ENCODE assay signal across 10 mouse cellular contexts in genomic region chr2:79646237-79646688, GRCm38 (mm10). TPM values are rescaled to one million over a fixed set of nuclear protein-coding genes. Genes with fewer than 3 reads are reported as not detected.
DNase-seq lines count a peak whose midpoint lies in the region; ATAC-seq and TF ChIP-seq lines count a peak whose summit lies in the region.
"Had no signal": no experiment of that assay in that cellular context is flagged by ENCODE, and none has a peak within 500 bp of the region (broad histone marks: within the 10 kb centered on the region; RNA-seq: fewer than 3 reads in every experiment).

No protein-coding gene starts in this region.

- intact Hi-C loops in heart, postnatal 25 days (cut with DNase I): loop anchor here (1.0 to 10.0 kb wide), 2 partner anchors 129 to 134 kb away; no protein-coding TSS in a partner anchor

- 40% methylated on average over 4 of the region's 4 CpGs for WGBS in heart, embryonic 16.5 days

- DNase-seq in heart, adult 8-10 months (ENCODE audit: low spot score): peak; percentile 83
- DNase-seq in heart, postnatal 25 days (ENCODE audit: low spot score): no peak
- DNase-seq in cerebellum, adult 11 months: peak; percentile 48
- peak; percentile 66 for DNase-seq in layer of hippocampus, adult 9-10 months (ENCODE audit: low spot score)
- DNase-seq in lung, postnatal 25 days (ENCODE audit: low spot score): peak; percentile 74
- peak; percentile 78 for DNase-seq in splenic B cell, adult 2 months (ENCODE audit: low read depth, low spot score)

- 0 out of 2 replicates have a peak, but pooled peaks have one; percentile 14 for ATAC-seq in heart, embryonic 16.5 days (replicated peaks; ENCODE audit: extremely low read depth, insufficient read depth, low FRiP score)

- H3K4me3 ChIP-seq in ES-Bruce4 (ENCODE audit: low read depth, low read length): no peak overlapping the region
- H3K4me3 ChIP-seq in heart, embryonic 16.5 days (ENCODE audit: low read length): no peak overlapping the region
- H3K4me3 ChIP-seq: embryonic facial prominence, embryonic 12.5 days had no signal

- H3K27ac ChIP-seq in ES-Bruce4 (ENCODE audit: insufficient read depth, low read length): no peak overlapping the region
- no peak overlapping the region for H3K27ac ChIP-seq in heart, embryonic 16.5 days (ENCODE audit: low read length)
- H3K27ac ChIP-seq: embryonic facial prominence, embryonic 12.5 days; macrophage had no signal

- H3K9ac ChIP-seq in ES-Bruce4 (ENCODE audit: low read depth, poor library complexity, severe bottlenecking): no peak overlapping the region
- H3K9ac ChIP-seq in heart, embryonic 16.5 days (ENCODE audit: low read length): no peak overlapping the region
- H3K9ac ChIP-seq: embryonic facial prominence, embryonic 12.5 days had no signal

- no peaks in the 10 kb centered on the region for H3K4me1 ChIP-seq in ES-Bruce4 (ENCODE audit: control insufficient read depth, insufficient read depth, low read length)
- peaks cover 9% of the 10 kb centered on the region for H3K4me1 ChIP-seq in heart, embryonic 16.5 days (ENCODE audit: control insufficient read depth, insufficient read depth, low read length)
- H3K4me1 ChIP-seq: embryonic facial prominence, embryonic 12.5 days had no signal

- H3K9me3 ChIP-seq in ES-Bruce4 (replicated peaks; ENCODE audit: control insufficient read depth, insufficient read depth, low read length, poor library complexity, severe bottlenecking): no peaks in the 10 kb centered on the region
- H3K9me3 ChIP-seq in heart, embryonic 16.5 days (replicated peaks; ENCODE audit: control insufficient read depth, low read length): no peaks in the 10 kb centered on the region
- H3K9me3 ChIP-seq: embryonic facial prominence, embryonic 12.5 days had no signal

- H3K36me3 ChIP-seq in ES-Bruce4 (ENCODE audit: control insufficient read depth, insufficient read depth, low read length, poor library complexity, severe bottlenecking): peaks cover 11% of the 10 kb centered on the region
- H3K36me3 ChIP-seq in heart, embryonic 16.5 days (ENCODE audit: control insufficient read depth, insufficient read depth): peaks cover 31% of the 10 kb centered on the region
- peaks cover 18% of the 10 kb centered on the region; the same call in 1 of the 2 replicates for H3K36me3 ChIP-seq in splenic B cell, adult 2 months (ENCODE audit: control insufficient read depth, insufficient read depth, low read length, poor library complexity, severe bottlenecking)

- TF ChIP-seq CTCF in ES-Bruce4 (IDR thresholded peaks at IDR 0.05; ENCODE audit: low read depth, low read length): peak; percentile 9

- no peak overlapping the region for H3K4me2 ChIP-seq in heart, embryonic 16.5 days (ENCODE audit: low read depth, low read length)
- H3K4me2 ChIP-seq: embryonic facial prominence, embryonic 12.5 days had no signal

- H3K27me3 ChIP-seq in ES-Bruce4 (ENCODE audit: control insufficient read depth, insufficient read depth, low read length, poor library complexity, severe bottlenecking): no peaks in the 10 kb centered on the region
- no peaks in the 10 kb centered on the region for H3K27me3 ChIP-seq in heart, embryonic 16.5 days (ENCODE audit: control insufficient read depth, insufficient read depth, low read length)
- H3K27me3 ChIP-seq in splenic B cell, adult 2 months (ENCODE audit: control insufficient read depth, insufficient read depth, low read length, poor library complexity, severe bottlenecking): no peaks in the 10 kb centered on the region
- H3K27me3 ChIP-seq: embryonic facial prominence, embryonic 12.5 days had no signal

- no peak for TF ChIP-seq EP300 in ES-Bruce4 (IDR thresholded peaks at IDR 0.05; ENCODE audit: insufficient read depth, low read depth, low read length)

- no peak for TF ChIP-seq POLR2A in ES-Bruce4 (IDR thresholded peaks at IDR 0.05; ENCODE audit: insufficient read depth, low read length)

RNA-seq across cellular contexts. Expression of gene Itprid2, which starts 11.1 kb away (rescaled TPM):
- total RNA-seq in heart, adult 8-10 months (2022): 10 to 100 TPM; 19.1 to 25.1 (median 21.7) TPM
- total RNA-seq in heart, postnatal 25 days (2021): 10 to 100 TPM; 20.9 to 25.4 TPM
- 11.8 and 13.4 TPM in 2 replicates for polyA plus RNA-seq in ES-Bruce4 (2011; ENCODE audit: insufficient read depth, insufficient read length, low read depth, missing spikeins)
- polyA plus RNA-seq in heart, embryonic 16.5 days (2015; fragmentation: Nextera tagmentation; extraction: Ambion mirVana): 6.2 and 6.4 TPM in 2 replicates
